Mouse (Mus musculus): Measurements from ENCODE around the gene Fgd2.

GRCm38 (mm10) chr17:29398434-29399026 lies 37.8 kb downstream of the Fgd2 start:
- TF ChIP-seq POLR2A (IDR thresholded peaks at IDR 0.05; ENCODE audit: extremely low read depth, insufficient read depth, low read length), result no peak
- no peak for TF ChIP-seq CTCF (IDR thresholded peaks at IDR 0.05; ENCODE audit: low read depth, low read length)

Data from liver, adult 2 months (tissue).